In the genomic region with DNA sequence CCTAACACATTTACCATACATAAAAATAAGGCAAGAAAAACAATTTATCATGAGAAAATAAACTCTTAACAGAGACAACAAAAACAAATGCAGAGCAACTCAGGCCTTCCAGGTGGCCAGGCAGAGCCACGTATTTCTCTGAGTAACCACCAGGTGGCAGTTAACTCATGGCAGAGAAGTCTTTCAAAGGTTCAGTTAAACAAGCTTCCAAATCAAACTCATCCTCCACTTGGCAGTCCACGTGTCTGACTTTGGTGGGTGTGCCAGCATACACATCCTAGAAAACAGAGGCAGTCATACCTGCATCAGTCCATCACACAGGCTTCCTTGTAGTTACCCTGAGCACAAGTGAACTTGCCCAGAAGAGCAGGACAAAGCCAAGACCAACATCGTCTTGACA, we compare ENCODE assay signal across 8 mouse cellular contexts. TPM values are rescaled to one million over a fixed set of nuclear protein-coding genes. Genes with fewer than 3 reads are reported as not detected.
DNase-seq lines count a peak whose midpoint lies in the region; ATAC-seq and TF ChIP-seq lines count a peak whose summit lies in the region.

No protein-coding gene starts in this region.

- no peak overlapping the region for H3K4me2 ChIP-seq in hindbrain, embryonic 11.5 days (replicated peaks; ENCODE audit: low read depth, low read length)
- no peak overlapping the region for H3K4me2 ChIP-seq in hindbrain, embryonic 16.5 days (ENCODE audit: low read length)
- no peak overlapping the region for H3K4me2 ChIP-seq in limb, embryonic 14.5 days (replicated peaks; ENCODE audit: low read depth, low read length, severe bottlenecking)

- peak; percentile 63 for DNase-seq in hindbrain, embryonic 11.5 days (ENCODE audit: low spot score)
- DNase-seq in heart, postnatal 14 days = peak; percentile 35 to 67
- peak; percentile 58 for DNase-seq in limb, embryonic 14.5 days (ENCODE audit: low spot score)
- DNase-seq in right cerebral cortex, postnatal 10 days (ENCODE audit: low spot score in 2 of 2) = peak; percentile 53 to 63
- DNase-seq in c-Kit-positive CD71-positive TER-119-positive erythroid progenitor cells, embryonic 14.5 days (ENCODE audit: low spot score) = no peak

- H3K9me3 ChIP-seq in hindbrain, embryonic 11.5 days (ENCODE audit: control insufficient read depth, low read length) = no peaks in the 10 kb centered on the region
- no peaks in the 10 kb centered on the region for H3K9me3 ChIP-seq in hindbrain, embryonic 16.5 days (ENCODE audit: control insufficient read depth, low read length)
- H3K9me3 ChIP-seq in E14TG2a.4 (ENCODE audit: low read length) = no peaks in the 10 kb centered on the region
- no peaks in the 10 kb centered on the region for H3K9me3 ChIP-seq in limb, embryonic 14.5 days (ENCODE audit: control insufficient read depth, low read length)

- no peak for TF ChIP-seq POLR2A in bone marrow, adult 2 months (IDR thresholded peaks at IDR 0.05; ENCODE audit: borderline replicate concordance, control insufficient read depth, low read depth, low read length)
- TF ChIP-seq POLR2A in limb, embryonic 14.5 days (IDR thresholded peaks at IDR 0.05; ENCODE audit: borderline replicate concordance, extremely low read depth, insufficient read depth, insufficient read length) = no peak

- H3K4me1 ChIP-seq in hindbrain, embryonic 11.5 days (replicated peaks; ENCODE audit: control insufficient read depth, insufficient read depth, low read length) = no peaks in the 10 kb centered on the region
- H3K4me1 ChIP-seq in hindbrain, embryonic 16.5 days (ENCODE audit: control insufficient read depth, insufficient read depth, low read depth, low read length) = no peaks in the 10 kb centered on the region
- 0 out of 2 replicates have a peak, but pooled peaks cover 5% of the 10 kb centered on the region for H3K4me1 ChIP-seq in E14TG2a.4 (replicated peaks; ENCODE audit: low read depth, low read length)
- H3K4me1 ChIP-seq in bone marrow, adult 2 months (ENCODE audit: control insufficient read depth, insufficient read depth, low read length) = no peaks in the 10 kb centered on the region
- no peaks in the 10 kb centered on the region for H3K4me1 ChIP-seq in limb, embryonic 14.5 days (ENCODE audit: control insufficient read depth, insufficient read depth, low read length)

- ATAC-seq in hindbrain, embryonic 11.5 days (ENCODE audit: low FRiP score) = no peak
- no peak for ATAC-seq in hindbrain, embryonic 16.5 days
- no peak for ATAC-seq in limb, embryonic 14.5 days (ENCODE audit: low FRiP score, low read depth)

- H3K27me3 ChIP-seq in hindbrain, embryonic 11.5 days (ENCODE audit: control insufficient read depth, insufficient read depth, low read length) = no peaks in the 10 kb centered on the region
- no peaks in the 10 kb centered on the region for H3K27me3 ChIP-seq in hindbrain, embryonic 16.5 days (replicated peaks; ENCODE audit: control insufficient read depth, insufficient read depth, low read length)
- H3K27me3 ChIP-seq in E14TG2a.4 (ENCODE audit: insufficient read depth, low read length) = no peaks in the 10 kb centered on the region
- no peaks in the 10 kb centered on the region for H3K27me3 ChIP-seq in limb, embryonic 14.5 days (ENCODE audit: control insufficient read depth, insufficient read depth, low read length)

- intact Hi-C loops in heart, postnatal 14 days (cut with DNase I) = no loop called here

- H3K4me3 ChIP-seq in hindbrain, embryonic 11.5 days (ENCODE audit: low read depth, low read length) = no peak overlapping the region
- no peak overlapping the region for H3K4me3 ChIP-seq in hindbrain, embryonic 16.5 days (ENCODE audit: low read length)
- H3K4me3 ChIP-seq in E14TG2a.4 (replicated peaks; ENCODE audit: low read length) = no peak overlapping the region
- H3K4me3 ChIP-seq in bone marrow, adult 2 months (replicated peaks; ENCODE audit: control insufficient read depth, low read depth, low read length) = no peak overlapping the region
- H3K4me3 ChIP-seq in limb, embryonic 14.5 days (replicated peaks; ENCODE audit: low read length) = no peak overlapping the region

- H3K27ac ChIP-seq in hindbrain, embryonic 11.5 days (ENCODE audit: low read depth, low read length) = no peak overlapping the region
- H3K27ac ChIP-seq in hindbrain, embryonic 16.5 days (ENCODE audit: low read depth, low read length) = no peak overlapping the region
- no peak overlapping the region for H3K27ac ChIP-seq in bone marrow, adult 2 months (ENCODE audit: control insufficient read depth, insufficient read depth, low read depth, low read length, poor library complexity)
- no peak overlapping the region for H3K27ac ChIP-seq in limb, embryonic 14.5 days (replicated peaks; ENCODE audit: low read depth, low read length)

- peak; percentile 72 for TF ChIP-seq CTCF in E14TG2a.4 (conservative IDR thresholded peaks at IDR 0.05; ENCODE audit: low read length)
- peak; percentile 45; the same call in 1 of the 2 replicates for TF ChIP-seq CTCF in bone marrow, adult 2 months (IDR thresholded peaks at IDR 0.05; ENCODE audit: control insufficient read depth, insufficient read depth, low read length)

- WGBS in hindbrain, embryonic 11.5 days = 55% methylated on average over 3 of the region's 3 CpGs
- WGBS in hindbrain, embryonic 16.5 days = 41% methylated on average over 3 of the region's 3 CpGs
- WGBS in bone marrow, adult 2 months = 37% methylated on average over 3 of the region's 3 CpGs
- WGBS in limb, embryonic 14.5 days = 46% methylated on average over 3 of the region's 3 CpGs

- no peak overlapping the region for H3K9ac ChIP-seq in hindbrain, embryonic 11.5 days (ENCODE audit: low read depth, low read length)
- no peak overlapping the region for H3K9ac ChIP-seq in hindbrain, embryonic 16.5 days (ENCODE audit: low read depth, low read length)
- no peak overlapping the region for H3K9ac ChIP-seq in limb, embryonic 14.5 days (ENCODE audit: low read depth, low read length, severe bottlenecking)

- peaks cover 6% of the 10 kb centered on the region for H3K36me3 ChIP-seq in hindbrain, embryonic 11.5 days (ENCODE audit: control insufficient read depth, insufficient read depth, low read length)
- H3K36me3 ChIP-seq in hindbrain, embryonic 16.5 days (ENCODE audit: control insufficient read depth, insufficient read depth, low read length) = peaks cover 28% of the 10 kb centered on the region
- peaks cover 94% of the 10 kb centered on the region for H3K36me3 ChIP-seq in E14TG2a.4 (ENCODE audit: insufficient read depth, low read length)
- peaks cover 72% of the 10 kb centered on the region for H3K36me3 ChIP-seq in limb, embryonic 14.5 days (ENCODE audit: control insufficient read depth, insufficient read depth, low read length)

RNA-seq across cellular contexts. Expression of a gene that starts 10.9 kb away (rescaled TPM):
- 0.66 and 0.94 TPM in 2 replicates for polyA plus RNA-seq in hindbrain, embryonic 11.5 days (2014; fragmentation: Nextera tagmentation; extraction: Ambion mirVana)
- polyA plus RNA-seq in hindbrain, embryonic 16.5 days (2015; fragmentation: Nextera tagmentation; extraction: Ambion mirVana) = 0.45 and 0.92 TPM in 2 replicates
- not detected in 2 replicates for polyA plus RNA-seq in bone marrow, adult 2 months (2011; ENCODE audit: insufficient read depth, insufficient read length, low replicate concordance, missing spikeins)
- total RNA-seq in heart, postnatal 14 days (2021) = 1 to 10 TPM; 1.4 TPM
- 0.78 and 0.80 TPM in 2 replicates for polyA plus RNA-seq in limb, embryonic 14.5 days (2012; rRNA removed)
- 0.73 and 0.89 TPM in 2 replicates for polyA plus RNA-seq in limb, embryonic 14.5 days (2014; fragmentation: Nextera tagmentation; extraction: Ambion mirVana)

RNA-seq across cellular contexts. Expression of a gene that starts 11.2 kb away (rescaled TPM):
- 50.3 and 52.3 TPM in 2 replicates for polyA plus RNA-seq in hindbrain, embryonic 11.5 days (2014; fragmentation: Nextera tagmentation; extraction: Ambion mirVana)
- polyA plus RNA-seq in hindbrain, embryonic 16.5 days (2015; fragmentation: Nextera tagmentation; extraction: Ambion mirVana) = 28.4 and 33.0 TPM in 2 replicates
- polyA plus RNA-seq in bone marrow, adult 2 months (2011; ENCODE audit: insufficient read depth, insufficient read length, low replicate concordance, missing spikeins) = 6.6 and 11.1 TPM in 2 replicates
- total RNA-seq in heart, postnatal 14 days (2021) = 10 to 100 TPM; 31.7 to 32.3 TPM
- polyA plus RNA-seq in limb, embryonic 14.5 days (2012; rRNA removed) = 34.0 and 44.5 TPM in 2 replicates
- 68.4 and 79.6 TPM in 2 replicates for polyA plus RNA-seq in limb, embryonic 14.5 days (2014; fragmentation: Nextera tagmentation; extraction: Ambion mirVana)

RNA-seq across cellular contexts. Expression of a gene that starts 11.7 kb away (rescaled TPM):
- polyA plus RNA-seq in hindbrain, embryonic 11.5 days (2014; fragmentation: Nextera tagmentation; extraction: Ambion mirVana) = 257 and 262 TPM in 2 replicates
- polyA plus RNA-seq in hindbrain, embryonic 16.5 days (2015; fragmentation: Nextera tagmentation; extraction: Ambion mirVana) = 128 and 133 TPM in 2 replicates
- 194 and 275 TPM in 2 replicates for polyA plus RNA-seq in bone marrow, adult 2 months (2011; ENCODE audit: insufficient read depth, insufficient read length, low replicate concordance, missing spikeins)
- 10 to 100 TPM; 17.8 to 22.2 TPM for total RNA-seq in heart, postnatal 14 days (2021)
- 110 and 148 TPM in 2 replicates for polyA plus RNA-seq in limb, embryonic 14.5 days (2012; rRNA removed)
- polyA plus RNA-seq in limb, embryonic 14.5 days (2014; fragmentation: Nextera tagmentation; extraction: Ambion mirVana) = 190 and 199 TPM in 2 replicates

RNA-seq across cellular contexts. Expression of a gene that starts 17.3 kb away (rescaled TPM):
- 232 and 255 TPM in 2 replicates for polyA plus RNA-seq in hindbrain, embryonic 11.5 days (2014; fragmentation: Nextera tagmentation; extraction: Ambion mirVana)
- 42.2 and 46.0 TPM in 2 replicates for polyA plus RNA-seq in hindbrain, embryonic 16.5 days (2015; fragmentation: Nextera tagmentation; extraction: Ambion mirVana)
- polyA plus RNA-seq in bone marrow, adult 2 months (2011; ENCODE audit: insufficient read depth, insufficient read length, low replicate concordance, missing spikeins) = 237 and 249 TPM in 2 replicates
- 10 to 100 TPM in 1 of 2 experiments, 1 to 10 TPM in 1; 6.8 to 12.0 TPM for total RNA-seq in heart, postnatal 14 days (2021)
- 84.3 and 103 TPM in 2 replicates for polyA plus RNA-seq in limb, embryonic 14.5 days (2012; rRNA removed)
- 147 and 154 TPM in 2 replicates for polyA plus RNA-seq in limb, embryonic 14.5 days (2014; fragmentation: Nextera tagmentation; extraction: Ambion mirVana)

RNA-seq across cellular contexts. Expression of a gene that starts 17.6 kb away (rescaled TPM):
- 37.2 and 39.0 TPM in 2 replicates for polyA plus RNA-seq in hindbrain, embryonic 11.5 days (2014; fragmentation: Nextera tagmentation; extraction: Ambion mirVana)
- 32.5 and 35.3 TPM in 2 replicates for polyA plus RNA-seq in hindbrain, embryonic 16.5 days (2015; fragmentation: Nextera tagmentation; extraction: Ambion mirVana)
- 8.4 and 9.7 TPM in 2 replicates for polyA plus RNA-seq in bone marrow, adult 2 months (2011; ENCODE audit: insufficient read depth, insufficient read length, low replicate concordance, missing spikeins)
- 10 to 100 TPM; 17.0 to 17.8 TPM for total RNA-seq in heart, postnatal 14 days (2021)
- 49.9 and 68.5 TPM in 2 replicates for polyA plus RNA-seq in limb, embryonic 14.5 days (2012; rRNA removed)
- 44.9 and 49.3 TPM in 2 replicates for polyA plus RNA-seq in limb, embryonic 14.5 days (2014; fragmentation: Nextera tagmentation; extraction: Ambion mirVana)
